Mouse (Mus musculus): ENCODE measurements around the gene Muc1. TPM values are rescaled to one million over a fixed set of nuclear protein-coding genes. Genes with fewer than 3 reads are reported as not detected.

The Muc1 gene
- total RNA-seq, 2 experiments from 2014 or later: 0.44 to 1.1 TPM

DNA sequence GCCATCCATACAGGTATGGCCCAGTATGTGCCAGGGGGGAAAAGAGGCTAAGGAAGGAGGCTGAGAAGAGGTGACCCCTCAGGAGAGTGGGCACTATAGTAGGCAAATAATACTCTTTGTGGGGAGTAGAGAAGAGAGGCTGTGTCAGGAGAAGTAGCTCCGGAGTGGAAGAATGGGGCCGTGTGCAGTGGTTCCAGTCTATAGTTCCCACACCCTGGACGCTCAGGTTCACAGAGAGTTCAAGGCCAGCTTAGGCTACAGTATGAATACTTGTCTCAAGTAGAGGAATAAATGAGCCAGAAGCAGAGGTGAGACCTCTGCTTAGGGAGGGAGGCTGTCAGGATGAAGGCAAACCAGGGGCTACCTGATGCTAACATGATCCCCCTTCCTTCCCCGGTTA, 419 bp downstream of the Muc1 start:
- intact Hi-C loops (cut with DNase I): no loop called here
- no peak for DNase-seq (ENCODE audit: low spot score in 2 of 2)

DNA sequence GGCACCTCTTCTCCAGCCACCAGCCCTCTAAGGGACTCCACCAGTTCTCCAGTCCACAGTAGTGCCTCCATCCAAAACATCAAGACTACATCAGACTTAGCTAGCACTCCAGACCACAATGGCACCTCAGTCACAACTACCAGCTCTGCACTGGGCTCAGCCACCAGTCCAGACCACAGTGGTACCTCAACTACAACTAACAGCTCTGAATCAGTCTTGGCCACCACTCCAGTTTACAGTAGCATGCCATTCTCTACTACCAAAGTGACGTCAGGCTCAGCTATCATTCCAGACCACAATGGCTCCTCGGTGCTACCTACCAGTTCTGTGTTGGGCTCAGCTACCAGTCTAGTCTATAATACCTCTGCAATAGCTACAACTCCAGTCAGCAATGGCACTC, 1.7 kb downstream of the Muc1 start:
- DNase-seq (ENCODE audit: low spot score in 2 of 2): no peak
- intact Hi-C loops (cut with DNase I): no loop called here

DNA sequence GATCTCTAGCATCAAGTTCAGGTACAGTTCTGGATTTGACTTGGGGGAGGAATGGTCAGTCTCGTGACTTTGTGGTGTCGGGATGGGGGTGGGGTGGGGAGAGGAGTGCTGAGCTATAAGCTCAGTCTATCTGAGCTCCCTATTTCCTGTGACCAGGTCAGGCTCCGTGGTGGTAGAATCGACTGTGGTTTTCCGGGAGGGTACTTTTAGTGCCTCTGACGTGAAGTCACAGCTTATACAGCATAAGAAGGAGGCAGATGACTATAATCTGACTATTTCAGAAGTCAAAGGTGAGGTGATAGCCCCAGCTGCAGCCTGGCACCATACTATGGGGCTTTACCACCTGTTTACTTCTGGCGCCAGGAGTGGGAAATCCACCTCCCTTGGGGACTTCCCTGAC, 2.5 kb downstream of the Muc1 start:
- DNase-seq (ENCODE audit: low spot score in 2 of 2): no peak
- intact Hi-C loops (cut with DNase I): no loop called here

DNA sequence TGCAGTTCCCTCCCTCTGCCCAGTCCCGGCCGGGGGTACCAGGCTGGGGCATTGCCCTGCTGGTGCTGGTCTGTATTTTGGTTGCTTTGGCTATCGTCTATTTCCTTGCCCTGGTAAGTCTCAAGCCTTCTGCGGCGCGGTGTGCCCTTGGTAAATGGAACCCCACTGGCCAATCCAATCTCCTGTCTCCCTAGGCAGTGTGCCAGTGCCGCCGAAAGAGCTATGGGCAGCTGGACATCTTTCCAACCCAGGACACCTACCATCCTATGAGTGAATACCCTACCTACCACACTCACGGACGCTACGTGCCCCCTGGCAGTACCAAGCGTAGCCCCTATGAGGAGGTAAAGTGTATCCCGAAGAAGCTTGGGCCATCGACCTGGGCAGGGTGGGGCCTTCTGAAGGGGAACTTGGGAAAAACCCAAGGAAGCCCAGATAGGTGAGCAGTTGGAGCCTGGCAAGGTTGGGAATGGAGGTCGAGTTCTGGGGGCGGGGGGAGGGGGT, 3.0 kb downstream of the Muc1 start:
- intact Hi-C loops (cut with DNase I): no loop called here
- no peak for DNase-seq (ENCODE audit: low spot score in 2 of 2)

DNA sequence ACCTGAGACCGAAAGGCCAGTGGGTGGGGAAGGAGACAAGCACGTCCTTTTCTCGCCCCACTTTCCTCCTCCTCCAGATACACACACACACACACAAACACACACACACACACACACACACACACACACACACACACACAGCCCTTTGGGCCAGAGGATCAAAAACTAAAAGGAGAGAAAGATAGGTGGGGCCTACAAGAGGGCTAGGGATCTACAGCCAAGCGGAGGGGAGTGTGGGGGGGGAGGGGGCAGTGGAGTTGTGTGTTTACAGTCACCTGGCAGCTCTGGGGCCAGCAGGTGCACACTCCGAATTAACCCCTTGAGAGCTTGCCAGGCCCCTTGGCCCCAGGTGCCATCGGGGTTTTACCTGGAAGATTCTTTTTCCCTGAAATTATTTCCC, 3.8 kb downstream of the Muc1 start:
- intact Hi-C loops (cut with DNase I): no loop called here
- no peak for DNase-seq (ENCODE audit: low spot score in 2 of 2)

DNA sequence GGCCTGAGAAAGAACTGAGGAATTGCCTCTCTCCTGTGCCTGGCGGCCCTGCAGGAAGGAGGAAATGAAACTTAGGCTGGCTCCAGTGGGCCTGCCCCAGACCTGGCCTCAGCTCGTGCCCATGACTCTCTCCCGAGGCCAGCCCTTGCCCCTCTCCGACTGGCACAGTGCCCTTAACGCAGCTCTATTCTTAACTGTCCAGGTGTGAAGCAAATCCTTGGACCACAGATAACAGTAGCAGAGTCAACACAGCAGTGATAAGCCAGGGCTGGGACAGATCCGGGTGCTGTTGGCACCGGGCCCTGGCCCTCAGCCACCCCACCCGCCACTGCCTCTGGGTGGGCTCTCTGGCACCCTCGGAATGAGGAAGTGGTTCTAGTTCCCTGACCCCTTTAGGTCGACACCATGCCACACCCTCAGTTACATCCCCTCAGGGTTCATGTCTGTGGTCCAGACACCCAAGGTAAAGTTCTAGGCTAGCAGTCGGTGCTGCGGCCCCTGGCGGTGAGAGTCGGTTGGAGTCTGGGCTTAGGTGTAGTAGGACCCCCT, 4.8 kb downstream of the Muc1 start:
- intact Hi-C loops (cut with DNase I): no loop called here
- DNase-seq (ENCODE audit: low spot score in 2 of 2): no peak

DNA sequence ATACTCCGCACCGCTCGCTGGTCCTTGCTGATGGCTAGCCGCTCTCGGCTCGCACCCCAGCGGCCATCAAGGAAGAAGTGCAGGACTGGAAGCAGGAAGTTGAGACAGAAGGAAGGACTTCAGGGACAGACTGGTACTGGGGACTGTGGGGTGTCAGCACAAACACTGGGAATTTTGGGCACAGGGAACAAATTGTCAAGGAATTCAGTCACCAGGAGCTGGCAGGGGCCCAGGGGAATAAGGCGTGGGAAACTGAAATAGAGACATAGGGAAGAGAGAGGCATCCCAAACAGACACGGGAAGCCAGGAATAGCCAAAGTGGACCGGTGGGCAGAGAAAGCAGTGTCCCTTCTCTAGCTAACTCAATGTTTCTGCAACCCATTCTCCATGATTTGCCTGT, 7.7 kb downstream of the Muc1 start:
- DNase-seq (ENCODE audit: low spot score in 2 of 2): peak; percentile 55 to 64
- intact Hi-C loops (cut with DNase I): no loop called here

DNA sequence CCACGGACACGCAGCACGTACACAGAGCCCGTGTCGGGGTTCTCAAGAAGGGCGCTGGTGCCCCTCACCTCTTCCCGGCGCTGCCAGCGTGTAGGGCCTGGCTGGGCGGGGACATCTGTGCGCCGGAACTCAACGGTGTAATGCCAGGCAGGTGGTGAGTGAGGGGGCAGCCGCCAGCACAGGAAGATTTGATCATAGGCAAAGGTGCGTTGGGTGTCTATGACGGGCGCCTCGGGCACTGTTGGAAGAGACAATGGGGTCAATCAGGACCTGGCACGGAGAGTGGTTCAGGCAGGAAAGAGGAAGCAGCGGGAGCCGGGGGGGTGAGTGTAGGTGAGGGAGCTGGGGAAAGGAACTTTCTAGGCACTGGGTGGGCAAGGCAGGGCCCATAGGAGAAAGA, 8.8 kb downstream of the Muc1 start:
- no peak for DNase-seq (ENCODE audit: low spot score in 2 of 2)
- intact Hi-C loops (cut with DNase I): no loop called here

DNA sequence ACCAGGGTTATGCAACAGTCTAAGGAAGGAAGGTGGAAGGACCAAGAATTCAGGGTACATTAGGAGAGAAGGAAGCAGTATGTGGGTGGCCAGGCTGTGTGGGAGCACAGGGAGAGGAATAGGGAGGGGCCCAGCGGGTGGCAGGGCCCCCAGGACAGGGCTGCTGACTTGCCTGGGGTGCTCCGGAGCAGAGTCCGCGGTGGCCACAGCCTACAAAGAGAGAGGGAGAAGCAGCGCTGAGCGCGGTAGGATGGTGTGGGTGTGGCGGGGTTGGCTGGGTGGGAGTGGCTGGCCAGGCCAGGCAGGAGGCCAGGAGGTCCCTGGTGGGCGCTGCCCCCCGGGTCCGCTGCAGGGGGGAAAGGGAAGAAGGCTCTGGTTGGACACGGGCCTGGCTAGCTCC, 9.6 kb downstream of the Muc1 start:
- DNase-seq (ENCODE audit: low spot score in 2 of 2): peak in 1 of 2 experiments; percentile 5
- intact Hi-C loops (cut with DNase I): no loop called here

DNA sequence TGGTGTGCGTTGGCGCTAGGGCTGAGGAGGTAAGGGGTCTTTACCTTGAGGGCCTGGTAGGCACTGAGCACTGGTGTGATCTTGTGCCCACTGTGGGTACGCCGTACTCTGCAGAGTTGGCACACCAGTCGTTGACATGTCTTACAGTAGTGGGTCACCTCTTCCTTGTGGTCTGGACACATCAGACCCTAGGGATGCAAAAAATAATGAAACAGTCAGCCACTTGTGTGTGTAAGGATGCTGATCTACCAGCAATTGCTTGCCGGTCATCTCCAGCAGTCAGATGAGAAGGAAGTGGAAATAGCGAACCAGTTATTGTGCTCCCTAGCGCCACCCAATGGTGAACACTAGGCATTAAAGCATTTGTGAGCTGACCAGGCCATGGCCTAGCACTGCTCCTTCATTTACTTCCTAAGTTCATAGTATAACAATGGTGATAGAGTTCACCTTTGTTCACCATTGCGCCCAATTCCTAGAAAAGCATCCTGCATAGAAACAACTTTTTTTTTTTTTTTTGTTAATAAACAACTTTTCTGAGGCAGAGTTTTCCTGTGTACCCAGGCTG, 13.6 kb downstream of the Muc1 start:
- DNase-seq (ENCODE audit: low spot score in 2 of 2): peak in 1 of 2 experiments; percentile 58

DNA sequence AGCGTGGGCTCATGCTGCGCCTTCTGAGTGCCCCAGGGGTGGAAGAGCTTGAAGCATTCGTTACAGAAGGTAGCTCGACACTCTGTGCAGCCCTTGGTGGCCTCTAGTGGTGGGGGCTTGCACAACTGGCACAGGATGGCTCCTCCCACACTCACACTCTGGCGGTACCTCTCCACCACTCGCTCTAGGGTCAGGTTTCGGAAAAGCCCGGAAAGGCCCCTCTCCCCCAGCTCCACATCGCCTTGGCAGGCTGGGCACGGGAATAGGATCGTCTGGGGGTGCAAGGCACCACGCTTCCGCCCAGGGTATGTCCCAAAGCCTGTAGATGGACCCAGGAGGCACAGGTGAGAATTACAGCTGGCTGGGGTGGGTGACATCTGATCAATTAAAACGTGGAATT, 14.8 kb downstream of the Muc1 start:
- intact Hi-C loops (cut with DNase I): loop anchor here (5.0 kb wide), 1 partner anchor 46 kb away; no protein-coding TSS in a partner anchor
- DNase-seq (ENCODE audit: low spot score in 2 of 2): no peak

More for the DNA sequence above, 13.6 kb downstream of the Muc1 start:
- intact Hi-C loops (cut with DNase I): loop anchor here (5.0 kb wide), 1 partner anchor 45 kb away; no protein-coding TSS in a partner anchor

DNA sequence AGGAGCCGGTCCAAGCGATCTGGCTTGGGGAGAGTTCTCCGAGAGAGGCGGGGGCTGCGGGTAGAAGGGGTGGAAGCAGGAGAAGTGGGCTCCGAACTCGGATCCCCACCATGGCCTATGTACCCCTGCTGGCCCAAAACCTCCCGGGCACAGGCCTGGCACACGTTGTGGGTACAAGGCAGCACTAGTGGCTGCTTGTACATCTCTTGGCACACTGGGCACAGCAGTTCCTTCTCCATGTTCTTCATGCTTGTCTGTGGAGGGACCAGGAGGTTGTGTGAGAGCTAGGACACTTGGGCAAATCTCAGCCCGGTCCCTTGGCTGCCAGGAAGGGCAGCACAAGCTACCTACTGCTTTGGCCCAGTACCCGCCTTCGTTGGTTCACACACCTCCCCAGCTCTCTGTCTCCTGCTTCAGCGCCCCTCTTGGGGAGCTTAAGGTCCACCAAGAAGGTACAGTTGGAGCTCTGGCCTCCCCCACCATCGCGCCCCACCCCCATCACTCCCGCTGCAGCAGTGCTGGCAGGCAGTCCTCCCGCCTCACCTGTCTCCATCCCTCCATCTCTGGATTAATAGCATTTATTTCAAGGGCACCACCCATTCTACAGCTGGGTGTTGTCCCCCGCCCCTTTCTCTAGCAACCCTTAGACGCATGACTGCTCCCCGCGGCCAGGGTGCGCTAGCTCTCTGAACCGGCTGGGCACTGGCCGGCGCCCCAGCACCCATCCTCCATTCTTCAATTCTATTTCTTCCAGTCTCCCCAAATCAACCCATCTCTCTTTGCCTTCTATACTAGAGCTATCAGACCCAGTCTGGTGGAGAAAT, 15.5 kb downstream of the Muc1 start:
- DNase-seq (ENCODE audit: low spot score in 2 of 2): peak in 1 of 2 experiments; percentile 50
- intact Hi-C loops (cut with DNase I): loop anchor here (5.0 kb wide), 1 partner anchor 47 kb away; no protein-coding TSS in a partner anchor

DNA sequence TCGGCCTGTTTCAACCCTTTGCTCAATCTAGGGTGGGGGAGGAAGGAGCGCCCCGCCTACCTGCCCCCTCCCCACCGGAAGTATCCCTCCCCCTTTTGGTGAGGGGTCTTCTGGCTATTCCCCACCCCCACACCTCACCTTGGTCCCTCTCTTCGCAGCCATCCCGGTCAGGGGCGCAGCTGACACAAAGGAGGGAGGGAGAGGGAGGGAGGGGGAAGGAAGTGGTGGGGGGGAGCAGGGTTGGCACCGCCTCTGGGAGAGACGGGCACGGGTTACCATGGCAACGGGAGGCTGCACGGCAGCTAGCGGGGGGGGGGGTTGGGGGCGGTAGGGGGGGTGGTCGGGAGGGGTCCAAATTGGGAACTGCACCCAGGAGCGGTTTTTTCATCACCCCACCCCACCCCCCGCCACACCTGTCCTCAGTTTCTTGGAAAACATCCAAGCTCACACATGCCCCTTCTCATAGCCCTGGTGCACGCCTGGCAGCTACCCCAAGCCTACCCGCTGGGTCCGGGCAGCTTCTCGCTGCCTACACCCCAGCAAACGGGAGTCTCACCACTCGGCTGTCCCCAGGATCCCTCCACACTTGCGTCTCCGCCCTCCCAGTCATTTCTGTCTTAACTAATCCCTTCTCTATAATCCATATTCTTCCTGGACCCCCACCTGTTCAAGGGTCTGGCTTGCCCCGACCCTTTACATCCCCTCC, 16.3 kb downstream of the Muc1 start:
- intact Hi-C loops (cut with DNase I): loop anchor here (5.0 kb wide), 1 partner anchor 48 kb away; no protein-coding TSS in a partner anchor

DNA sequence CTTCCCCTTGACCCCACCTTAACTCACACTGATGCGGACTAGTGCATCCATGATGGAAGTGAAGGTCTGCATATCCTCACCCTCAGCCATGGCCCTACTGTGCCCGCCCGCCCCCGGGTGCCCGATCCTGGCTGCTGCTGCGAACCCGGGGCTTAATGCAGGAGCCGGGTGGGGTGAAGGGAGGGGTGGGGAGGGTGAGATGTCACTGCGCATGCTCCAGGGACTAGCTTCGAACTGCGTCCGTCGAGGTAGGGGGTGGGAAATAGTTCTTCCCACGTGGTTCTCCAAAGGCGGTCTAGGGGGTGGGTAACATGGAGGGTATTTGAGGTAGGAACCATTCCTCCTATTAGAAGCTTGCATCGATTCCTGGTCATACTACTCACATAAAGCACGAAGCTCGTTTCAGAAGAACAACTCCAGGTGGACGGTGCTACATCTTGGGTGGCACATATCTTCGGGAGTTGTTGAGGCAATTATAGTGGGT, 16.9 kb downstream of the Muc1 start, which contains the start of gene Krtcap2:
Gene Krtcap2, plus strand, starts transcription at position 279 of the 484 bp plus-strand sequence.
- intact Hi-C loops (cut with DNase I): no loop called here
- DNase-seq (ENCODE audit: low spot score in 2 of 2): peak; percentile 68 to 73

More for the DNA sequence above, 16.3 kb downstream of the Muc1 start:
- DNase-seq (ENCODE audit: low spot score in 2 of 2): peak; percentile 63 to 73

DNA sequence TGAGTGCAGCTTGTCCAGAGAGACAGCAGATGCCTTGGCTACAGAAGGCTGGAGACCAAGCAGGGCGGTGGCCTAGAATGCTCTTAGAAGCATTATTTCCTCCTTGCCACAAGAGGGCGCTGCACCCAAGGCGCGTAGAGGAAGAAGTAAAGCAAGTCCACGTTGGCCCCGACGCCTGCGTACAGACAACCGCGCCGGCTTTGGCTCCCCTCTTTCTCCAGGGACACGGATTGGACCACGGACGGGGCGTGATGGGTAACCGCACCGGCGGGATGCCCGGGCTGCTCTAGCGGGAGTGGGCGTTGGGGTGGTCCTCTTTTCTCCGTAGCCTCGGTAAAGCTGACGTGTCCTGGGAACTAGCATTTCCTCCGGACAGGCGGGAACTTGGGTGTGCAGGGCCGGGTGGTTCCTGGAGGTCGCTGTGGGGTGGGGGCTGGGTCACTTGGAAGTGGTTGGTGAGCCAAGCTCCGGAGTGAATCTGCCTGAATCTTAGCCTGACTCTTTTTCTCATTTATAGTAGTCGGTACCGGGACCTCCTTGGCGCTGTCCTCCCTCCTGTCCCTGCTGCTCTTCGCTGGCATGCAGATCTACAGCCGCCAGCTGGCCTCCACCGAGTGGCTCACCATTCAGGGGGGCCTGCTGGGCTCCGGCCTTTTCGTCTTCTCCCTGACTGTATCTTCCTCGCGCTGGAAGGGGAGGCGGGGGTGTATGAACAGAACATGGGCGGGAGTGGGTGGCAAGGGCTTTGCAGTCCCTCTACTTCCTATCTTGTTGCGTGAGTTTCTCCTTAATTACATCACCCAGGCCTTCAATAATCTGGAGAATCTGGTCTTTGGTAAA, 17.6 kb downstream of the Muc1 start, which contains the start of gene Trim46:
Gene Trim46, minus strand, starts transcription at position 49 of the 840 bp plus-strand sequence.
- intact Hi-C loops (cut with DNase I): no loop called here

DNA sequence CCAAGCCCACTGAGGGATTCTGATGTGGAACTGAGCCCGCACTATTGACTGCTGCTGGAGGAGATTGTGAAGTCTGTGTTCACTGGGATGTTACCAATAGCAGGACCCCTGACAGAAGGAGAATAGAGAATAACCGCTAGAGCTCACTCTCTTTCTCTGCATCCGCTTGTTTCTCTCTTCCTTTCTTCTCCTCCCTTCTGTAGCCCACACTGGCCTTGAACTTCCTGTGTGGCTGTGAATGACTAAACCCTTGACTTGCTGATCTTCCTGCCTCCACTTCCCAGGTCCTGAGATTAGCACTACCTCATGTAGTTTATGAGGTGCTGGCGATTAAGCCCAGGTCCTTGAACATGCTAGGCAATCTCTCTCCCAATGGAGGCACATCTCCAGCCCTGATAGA, 18.6 kb downstream of the Muc1 start:
- DNase-seq (ENCODE audit: low spot score in 2 of 2): peak in 1 of 2 experiments; percentile 3
- intact Hi-C loops (cut with DNase I): no loop called here

More for the DNA sequence above, 17.6 kb downstream of the Muc1 start, which contains the start of gene Trim46:
- peak; percentile 92 to 93 for DNase-seq (ENCODE audit: low spot score in 2 of 2)

DNA sequence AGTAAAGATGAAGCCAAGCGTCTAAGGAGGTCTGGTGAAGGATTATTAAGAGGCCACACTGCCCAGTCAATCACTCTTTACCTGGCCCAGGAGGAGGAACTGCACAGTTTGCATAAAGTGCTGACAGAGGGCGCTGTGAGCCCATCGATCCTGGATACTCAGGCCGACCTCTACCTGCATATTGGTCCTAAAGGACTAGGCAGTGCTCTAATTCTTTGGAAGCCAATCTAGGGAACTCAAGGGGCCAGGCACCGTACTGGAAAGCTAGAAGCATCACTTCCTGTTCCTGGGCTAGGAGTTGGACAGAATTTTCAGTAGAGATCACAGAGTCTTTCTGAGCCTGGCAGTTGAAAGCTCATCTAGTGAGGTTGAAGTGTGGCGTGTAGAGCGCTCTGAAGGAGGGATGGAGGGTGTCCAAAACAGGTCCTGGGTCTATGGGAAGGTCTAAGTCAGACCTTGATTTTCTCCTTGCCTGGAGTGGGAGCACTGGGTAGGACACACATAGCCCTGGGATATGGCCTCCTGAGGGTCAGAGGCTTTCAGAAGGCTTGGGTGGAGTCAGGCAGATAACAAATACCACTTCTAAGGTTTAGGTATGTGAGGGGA, 21.7 kb downstream of the Muc1 start:
- intact Hi-C loops (cut with DNase I): loop anchor here (1.0 to 2.0 kb wide), 2 partner anchors 32 to 58 kb away; no protein-coding TSS in a partner anchor
- DNase-seq (ENCODE audit: low spot score in 2 of 2): no peak

DNA sequence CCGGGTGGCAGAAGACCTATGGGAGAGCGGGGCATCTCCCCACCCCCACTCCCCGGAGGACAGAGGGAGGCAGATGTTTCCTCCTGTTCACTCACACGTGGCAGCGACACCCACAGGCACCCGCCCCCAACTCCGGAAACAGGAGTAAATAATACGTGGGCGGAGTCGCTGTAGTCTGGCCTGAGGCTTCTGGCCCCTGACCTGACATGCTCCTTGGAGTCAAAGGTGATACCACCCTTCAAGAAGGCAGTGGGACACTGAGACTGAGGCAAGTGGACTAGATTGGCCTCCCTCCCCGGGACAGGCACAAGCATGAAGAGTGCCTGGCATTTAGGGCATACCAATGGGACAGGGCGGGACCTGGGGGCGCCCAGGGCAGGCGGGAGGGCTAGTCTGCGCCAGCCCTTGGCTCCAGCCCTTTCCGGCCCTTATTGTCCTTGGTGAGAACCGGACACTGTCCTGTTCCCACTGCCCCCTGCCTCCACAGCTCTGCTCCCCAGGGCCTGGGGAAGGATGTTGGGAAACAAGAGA, 22.6 kb downstream of the Muc1 start:
- DNase-seq (ENCODE audit: low spot score in 2 of 2): no peak
- intact Hi-C loops (cut with DNase I): loop anchor here (2.0 kb wide), 1 partner anchor 57 kb away; no protein-coding TSS in a partner anchor

All from left cerebral cortex, postnatal 36 days (tissue).